Mouse (Mus musculus): ENCODE data around the gene Sav1. TPM values are rescaled to one million over a fixed set of nuclear protein-coding genes. Genes with fewer than 3 reads are reported as not detected.

The Sav1 gene
- polyA plus RNA-seq, 1 experiment = 41.9 TPM

- no peak for TF ChIP-seq GATA1 (IDR thresholded peaks at IDR 0.05; ENCODE audit: low read length)
Observed at GRCm38 (mm10) chr12:69917870-69918269, 68.9 kb downstream of the Sav1 start.

Other genes starting within 250 kb of the Sav1 start
- not detected in 2 replicates for gene Cdkl1, start 195.7 kb downstream of the Sav1 start, polyA plus RNA-seq (2012)
- gene Atl1, start 94.4 kb downstream of the Sav1 start, polyA plus RNA-seq (2012) = 0.50 and 0.62 TPM in 2 replicates
- 4.9 and 9.3 TPM in 2 replicates for gene Map4k5, start 93.8 kb downstream of the Sav1 start, polyA plus RNA-seq (2012)
- 17.9 and 21.4 TPM in 2 replicates for gene Nin, start 126.7 kb upstream of the Sav1 start, polyA plus RNA-seq (2012)
- gene Abhd12b, start 167.1 kb upstream of the Sav1 start, polyA plus RNA-seq (2012) = not detected in 2 replicates
- gene Pygl, start 244.5 kb upstream of the Sav1 start, polyA plus RNA-seq (2012) = 0.04 and 0.09 TPM in 2 replicates

Measured in G1E-ER4 (cell line).